Comparison of ENCODE assay signal across 22 mouse cellular contexts in the genomic region with DNA sequence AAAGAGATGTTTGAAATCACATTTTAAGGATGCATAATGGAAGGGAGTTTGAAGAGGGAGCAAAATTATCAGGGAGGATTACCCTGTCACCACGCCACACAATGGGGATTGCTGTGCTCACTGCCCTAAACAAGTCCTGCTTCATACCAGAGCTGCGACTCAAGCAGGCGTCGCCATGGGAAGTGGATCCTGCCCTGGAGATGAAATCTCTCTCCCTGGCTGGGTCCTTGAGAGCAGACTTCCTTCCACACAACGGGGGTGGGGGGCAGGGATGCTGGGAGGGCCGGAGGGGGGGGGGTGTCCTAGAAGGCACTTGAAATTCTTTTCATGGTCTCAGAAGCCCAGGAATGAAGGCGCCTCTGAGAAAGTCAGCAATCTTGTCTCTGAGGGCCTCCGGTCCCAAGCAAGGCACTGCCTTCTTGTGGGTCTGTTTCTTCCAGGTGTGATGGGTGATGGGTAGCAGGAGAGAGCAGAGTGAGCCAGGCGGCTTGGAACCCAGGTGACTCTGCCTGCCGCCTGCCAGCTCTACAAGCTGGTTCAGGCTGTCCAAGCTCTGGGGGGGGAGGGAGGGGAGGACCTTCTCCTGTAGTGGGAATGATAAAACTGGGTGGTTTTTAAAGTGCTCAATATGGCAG. TPM values are rescaled to one million over a fixed set of nuclear protein-coding genes. Genes with fewer than 3 reads are reported as not detected.
DNase-seq lines count a peak whose midpoint lies in the region; ATAC-seq lines count a peak whose summit lies in the region.
"Had no signal": no experiment of that assay in that cellular context is flagged by ENCODE, and none has a peak within 500 bp of the region (broad histone marks: within the 10 kb centered on the region; RNA-seq: fewer than 3 reads in every experiment).

No protein-coding gene starts in this region.

- peaks cover 6% of the 10 kb centered on the region for H3K4me1 ChIP-seq in heart, embryonic 12.5 days (replicated peaks)
- H3K4me1 ChIP-seq in embryonic facial prominence, embryonic 11.5 days (ENCODE audit: control insufficient read depth, insufficient read depth, low read length): no peaks in the 10 kb centered on the region
- H3K4me1 ChIP-seq in midbrain, embryonic 16.5 days (ENCODE audit: control insufficient read depth, insufficient read depth, low read length): no peaks in the 10 kb centered on the region
- H3K4me1 ChIP-seq: liver, embryonic 12.5 days had no signal

- no peak for DNase-seq in heart, postnatal 10 days
- DNase-seq in Muller cell, postnatal 12 days (ENCODE audit: inconsistent ontology term): peak; percentile 27
- peak; percentile 13 for DNase-seq in embryonic facial prominence, embryonic 11.5 days (ENCODE audit: low spot score)
- DNase-seq in frontal cortex, postnatal 14 days (ENCODE audit: low spot score in 2 of 2): no peak
- no peak for DNase-seq in thymus, postnatal 10 days (ENCODE audit: low spot score in 2 of 2)
- DNase-seq: cerebellum, postnatal 10 days; gastrocnemius, postnatal 25 days; heart, postnatal 4 days; kidney, adult 2 months; kidney, postnatal 36 days; layer of hippocampus, adult 9-11 months; right cerebral cortex, postnatal 14 days; thymus, postnatal 4 days had no signal

- H3K9me3 ChIP-seq in heart, embryonic 12.5 days (replicated peaks): peaks cover 8% of the 10 kb centered on the region
- H3K9me3 ChIP-seq in embryonic facial prominence, embryonic 11.5 days (replicated peaks; ENCODE audit: control insufficient read depth, low read length): no peaks in the 10 kb centered on the region
- 0 out of 2 replicates have a peak, but pooled peaks cover 4% of the 10 kb centered on the region for H3K9me3 ChIP-seq in midbrain, embryonic 16.5 days (replicated peaks; ENCODE audit: control insufficient read depth, low read length, poor library complexity, severe bottlenecking)
- H3K9me3 ChIP-seq: liver, embryonic 12.5 days had no signal

- H3K27ac ChIP-seq in heart, embryonic 12.5 days (ENCODE audit: poor library complexity, severe bottlenecking): no peak overlapping the region
- H3K27ac ChIP-seq in embryonic facial prominence, embryonic 11.5 days (replicated peaks; ENCODE audit: low read depth, low read length): no peak overlapping the region
- no peak overlapping the region for H3K27ac ChIP-seq in midbrain, embryonic 16.5 days (ENCODE audit: low read length)
- H3K27ac ChIP-seq: hindbrain, postnatal 0 days; liver, embryonic 12.5 days had no signal

- intact Hi-C loops in heart, postnatal 10 days (cut with DNase I): no loop called here

- ATAC-seq in heart, embryonic 12.5 days (ENCODE audit: insufficient number of reproducible peaks, low FRiP score): no peak
- ATAC-seq in embryonic facial prominence, embryonic 11.5 days (replicated peaks; ENCODE audit: insufficient number of reproducible peaks, low FRiP score, low TSS enrichment, low read depth): no peak
- ATAC-seq in midbrain, embryonic 16.5 days: no peak
- ATAC-seq: hindbrain, postnatal 0 days; liver, embryonic 12.5 days had no signal

- H3K9ac ChIP-seq in heart, embryonic 12.5 days: no peak overlapping the region
- no peak overlapping the region for H3K9ac ChIP-seq in embryonic facial prominence, embryonic 11.5 days (replicated peaks; ENCODE audit: low read length)
- no peak overlapping the region for H3K9ac ChIP-seq in midbrain, embryonic 16.5 days (ENCODE audit: low read depth, low read length)
- H3K9ac ChIP-seq: liver, embryonic 12.5 days had no signal

- H3K36me3 ChIP-seq in heart, embryonic 12.5 days: no peaks in the 10 kb centered on the region
- H3K36me3 ChIP-seq in embryonic facial prominence, embryonic 11.5 days (replicated peaks; ENCODE audit: control insufficient read depth, insufficient read depth, low read depth, low read length): no peaks in the 10 kb centered on the region
- no peaks in the 10 kb centered on the region for H3K36me3 ChIP-seq in midbrain, embryonic 16.5 days (ENCODE audit: control insufficient read depth, insufficient read depth, low read length)
- H3K36me3 ChIP-seq: liver, embryonic 12.5 days had no signal

- H3K4me2 ChIP-seq in heart, embryonic 12.5 days: peak overlapping the region; percentile 26
- H3K4me2 ChIP-seq in embryonic facial prominence, embryonic 11.5 days (ENCODE audit: low read depth, low read length): no peak overlapping the region
- peak overlapping the region; percentile 4 for H3K4me2 ChIP-seq in midbrain, embryonic 16.5 days (ENCODE audit: low read length)
- H3K4me2 ChIP-seq: liver, embryonic 12.5 days had no signal

- 19% methylated on average over 10 of the region's 10 CpGs for WGBS in heart, embryonic 12.5 days
- WGBS in embryonic facial prominence, embryonic 11.5 days: 37% methylated on average over 10 of the region's 10 CpGs
- WGBS in midbrain, embryonic 16.5 days: 20% methylated on average over 10 of the region's 10 CpGs

- H3K27me3 ChIP-seq in heart, embryonic 12.5 days (replicated peaks): peaks cover 13% of the 10 kb centered on the region
- H3K27me3 ChIP-seq in embryonic facial prominence, embryonic 11.5 days (ENCODE audit: control insufficient read depth, insufficient read depth, low read length): no peaks in the 10 kb centered on the region
- no peaks in the 10 kb centered on the region for H3K27me3 ChIP-seq in midbrain, embryonic 16.5 days (ENCODE audit: control insufficient read depth, insufficient read depth, low read depth, low read length)

- no peak overlapping the region for H3K4me3 ChIP-seq in heart, embryonic 12.5 days
- no peak overlapping the region for H3K4me3 ChIP-seq in embryonic facial prominence, embryonic 11.5 days (ENCODE audit: low read depth, low read length)
- H3K4me3 ChIP-seq in midbrain, embryonic 16.5 days (ENCODE audit: low read depth, low read length): no peak overlapping the region
- H3K4me3 ChIP-seq: erythroblast, embryonic 14.5 days; liver, embryonic 12.5 days had no signal

RNA-seq across cellular contexts. Expression of a gene that starts 51.7 kb away (rescaled TPM):
- polyA plus RNA-seq in heart, embryonic 12.5 days (2016; fragmentation: Nextera tagmentation; extraction: Ambion mirVana): not detected in 2 replicates
- total RNA-seq in heart, postnatal 10 days (2021): not detected
- 1.4 and 1.5 TPM in 2 replicates for polyA plus RNA-seq in embryonic facial prominence, embryonic 11.5 days (2014; fragmentation: Nextera tagmentation; extraction: Ambion mirVana)
- not detected in 2 replicates for polyA plus RNA-seq in midbrain, embryonic 16.5 days (2015; fragmentation: Nextera tagmentation; extraction: Ambion mirVana)
- total RNA-seq: adrenal gland, postnatal 4 days; gastrocnemius, postnatal 25 days; hindbrain, postnatal 0 days; left cerebral cortex, adult 8-10 months had no signal
- polyA plus RNA-seq: erythroblast, embryonic 14.5 days; hindbrain, postnatal 0 days; kidney, adult 2 months; limb, embryonic 11.5 days; neural tube, embryonic 11.5 days had no signal

Comparison
In these comparisons a context has a peak if more than half of its experiments do, and no peak if none do; other contexts are left out.
1. DNase-seq: peak in Muller cell, postnatal 12 days (single experiment) and embryonic facial prominence, embryonic 11.5 days (single experiment); none in heart, postnatal 10 days (0 of 2), frontal cortex, postnatal 14 days (0 of 2) and thymus, postnatal 10 days (0 of 2).